Mouse (Mus musculus) ES-E14 (cell line): ENCODE measurements around the gene Tnrc18.

Experiments used
- CHD2 ChIP-seq: IDR thresholded peaks from 2 replicates; pipeline ENCODE4 v1.6.1; 2014; ENCODE audit warnings: mild to moderate bottlenecking, low read depth, low read length, inconsistent platforms
- HCFC1 ChIP-seq: IDR thresholded peaks from 2 replicates; pipeline ENCODE4 v1.6.1; 2012; ENCODE audit warnings: low read length, inconsistent platforms, borderline replicate concordance; ENCODE audit not compliant: insufficient read depth

GRCm38 (mm10) chr5:142842137-142842642 lies 24.7 kb upstream of the Tnrc18 start:
- no peak for TF ChIP-seq HCFC1
- TF ChIP-seq CHD2, result no peak
